Mouse (Mus musculus): Measurements from ENCODE around the gene Esrrg. TPM values are rescaled to one million over a fixed set of nuclear protein-coding genes. Genes with fewer than 3 reads are reported as not detected.

Esrrg gene
- total and polyA plus RNA-seq, 3 experiments, result not detected

DNA sequence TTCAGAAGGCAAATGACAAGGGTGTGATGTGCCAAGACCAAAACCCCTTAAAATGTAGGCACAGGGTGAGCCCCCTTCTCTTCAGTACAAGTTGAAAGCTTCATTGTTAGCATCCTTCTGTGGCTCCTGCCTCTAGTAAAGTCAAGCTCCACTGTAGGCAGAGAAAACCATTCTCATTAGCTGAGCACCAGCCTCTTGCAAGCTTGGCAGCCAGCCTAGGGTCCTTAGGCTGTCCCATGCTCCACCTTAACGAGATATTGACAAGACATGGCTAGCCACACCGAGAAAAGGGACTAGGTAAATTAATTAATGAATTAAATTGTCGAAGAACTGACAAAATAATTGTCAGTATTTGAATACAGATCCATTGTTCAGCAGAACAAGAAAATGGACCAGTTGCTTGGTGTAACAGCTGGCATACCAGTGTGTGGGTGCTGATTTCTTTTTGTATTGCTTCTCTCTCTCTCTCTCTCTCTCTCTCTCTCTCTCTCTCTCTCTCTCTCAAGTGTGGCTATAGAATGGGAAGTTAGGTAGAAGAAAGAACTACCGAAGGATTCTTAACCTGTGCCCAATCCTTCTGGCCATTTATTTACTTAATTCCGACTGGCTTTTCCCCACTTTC, 311.7 kb downstream of the Esrrg start:
- Histone ChIP-seq H3K4me1 (ENCODE audit: control insufficient read depth in 1 of 2, insufficient read depth in 2 of 2) (no peaks in the 10 kb centered on the region), H3K4me3 (replicated peaks in 1 of 3; ENCODE audit: low read depth in 2 of 3, low read length in 2 of 3, poor library complexity in 1 of 3) (no peak overlapping the region), H3K36me3 (replicated peaks in 1 of 2; ENCODE audit: control insufficient read depth in 1 of 2, insufficient read depth in 1 of 2, low read length in 1 of 2) (no peaks in the 10 kb centered on the region), H3K9me3 (replicated peaks; ENCODE audit: low read length) (peaks cover 75% of the 10 kb centered on the region), H3K9ac (ENCODE audit: insufficient read depth, low read depth) (no peak overlapping the region), H3K79me2 (replicated peaks; ENCODE audit: control insufficient read depth, extremely low read depth, insufficient read depth, poor library complexity, severe bottlenecking) (no peaks in the 10 kb centered on the region), H3K4me2 (ENCODE audit: insufficient read depth, low read depth, poor library complexity, severe bottlenecking) (no peak overlapping the region), H3K27ac (ENCODE audit: insufficient read depth, low read depth) (no peak overlapping the region), H3K27me3 (replicated peaks) (no peaks in the 10 kb centered on the region)
- DNase-seq (ENCODE audit: extremely low read depth), result no peak
- dilution Hi-C loops (cut with MboI; ENCODE audit: extremely low pct_ligation_motif_present, extremely low pct_unique_long_range_greater_than_20kb, low sequenced_read_pairs) (no loop called here), in situ Hi-C loops (cut with MboI; ENCODE audit: low pct_ligation_motif_present, low pct_unique_long_range_greater_than_20kb, low sequenced_read_pairs) (no loop called here)
- no peak for TF ChIP-seq ZMIZ1 (IDR thresholded peaks at IDR 0.05; ENCODE audit: low read depth, low read length)
- TF ChIP-seq MYC (IDR thresholded peaks at IDR 0.05; ENCODE audit: low read depth, low read length), result no peak
- no peak for TF ChIP-seq UBTF (IDR thresholded peaks at IDR 0.05; ENCODE audit: low read depth, low read length)
- no peak for TF ChIP-seq ETS1 (conservative IDR thresholded peaks at IDR 0.05; ENCODE audit: low read depth, low read length)
- TF ChIP-seq RCOR1 (conservative IDR thresholded peaks at IDR 0.05; ENCODE audit: low read depth, low read length), result no peak
- no peak for TF ChIP-seq BHLHE40 (IDR thresholded peaks at IDR 0.05; ENCODE audit: low read depth, low read length)
- TF ChIP-seq SIN3A (IDR thresholded peaks at IDR 0.05; ENCODE audit: low read length), result no peak
- TF ChIP-seq POLR2A (IDR thresholded peaks at IDR 0.05; ENCODE audit: low read depth, low read length), result no peak
- TF ChIP-seq EP300 (IDR thresholded peaks at IDR 0.05; ENCODE audit: low read length), result no peak
- TF ChIP-seq ZKSCAN1 (IDR thresholded peaks at IDR 0.05; ENCODE audit: borderline replicate concordance, low read depth, low read length), result no peak
- TF ChIP-seq JUND (conservative IDR thresholded peaks at IDR 0.05; ENCODE audit: low read depth, low read length), result no peak
- no peak for TF ChIP-seq KAT2A (IDR thresholded peaks at IDR 0.05; ENCODE audit: insufficient replicate concordance, low read length)

DNA sequence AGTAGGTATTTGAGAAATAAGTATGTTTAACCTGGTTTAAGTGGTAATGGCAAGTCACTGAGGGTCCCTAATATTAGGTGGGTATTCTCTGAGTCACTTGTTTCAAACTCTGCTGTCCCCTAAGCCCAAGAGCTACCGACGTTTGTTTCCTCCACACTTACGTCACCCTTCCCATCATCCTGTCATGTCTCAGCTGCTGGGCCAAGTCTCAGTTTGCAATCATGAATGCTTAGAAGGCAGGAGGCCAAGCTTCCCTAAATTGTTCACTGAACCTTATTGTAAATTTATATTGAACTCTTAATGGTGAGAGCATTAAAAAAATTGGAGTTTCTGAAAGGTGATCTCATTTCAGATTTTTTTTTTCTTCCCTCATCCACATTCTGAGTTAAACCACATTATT, 322.6 kb downstream of the Esrrg start:
- no peak overlapping the region for H3K4me2 ChIP-seq (ENCODE audit: insufficient read depth, low read depth, poor library complexity, severe bottlenecking)
- dilution Hi-C loops (cut with MboI; ENCODE audit: extremely low pct_ligation_motif_present, extremely low pct_unique_long_range_greater_than_20kb, low sequenced_read_pairs) (no loop called here), in situ Hi-C loops (cut with MboI; ENCODE audit: low pct_ligation_motif_present, low pct_unique_long_range_greater_than_20kb, low sequenced_read_pairs) (no loop called here)
- no peak for TF ChIP-seq TBP (conservative IDR thresholded peaks at IDR 0.05; ENCODE audit: low read depth, low read length)
- no peak for TF ChIP-seq CHD2 (IDR thresholded peaks at IDR 0.05; ENCODE audit: low read length)
- TF ChIP-seq BHLHE40 (IDR thresholded peaks at IDR 0.05; ENCODE audit: low read depth, low read length), result no peak
- no peak for TF ChIP-seq ETS1 (conservative IDR thresholded peaks at IDR 0.05; ENCODE audit: low read depth, low read length)
- H3K27ac ChIP-seq (ENCODE audit: insufficient read depth, low read depth), result no peak overlapping the region
- H3K9me3 ChIP-seq (replicated peaks; ENCODE audit: low read length), result peaks cover 62% of the 10 kb centered on the region
- no peak overlapping the region for H3K9ac ChIP-seq (ENCODE audit: insufficient read depth, low read depth)
- H3K79me2 ChIP-seq (replicated peaks; ENCODE audit: control insufficient read depth, extremely low read depth, insufficient read depth, poor library complexity, severe bottlenecking), result no peaks in the 10 kb centered on the region
- no peak overlapping the region for H3K4me3 ChIP-seq (replicated peaks in 1 of 3; ENCODE audit: low read depth in 2 of 3, low read length in 2 of 3, poor library complexity in 1 of 3)
- H3K4me1 ChIP-seq (ENCODE audit: control insufficient read depth in 1 of 2, insufficient read depth in 2 of 2), result no peaks in the 10 kb centered on the region
- no peaks in the 10 kb centered on the region for H3K36me3 ChIP-seq (replicated peaks in 1 of 2; ENCODE audit: control insufficient read depth in 1 of 2, insufficient read depth in 1 of 2, low read length in 1 of 2)
- no peaks in the 10 kb centered on the region for H3K27me3 ChIP-seq (replicated peaks)
- no peak for DNase-seq (ENCODE audit: extremely low read depth)

DNA sequence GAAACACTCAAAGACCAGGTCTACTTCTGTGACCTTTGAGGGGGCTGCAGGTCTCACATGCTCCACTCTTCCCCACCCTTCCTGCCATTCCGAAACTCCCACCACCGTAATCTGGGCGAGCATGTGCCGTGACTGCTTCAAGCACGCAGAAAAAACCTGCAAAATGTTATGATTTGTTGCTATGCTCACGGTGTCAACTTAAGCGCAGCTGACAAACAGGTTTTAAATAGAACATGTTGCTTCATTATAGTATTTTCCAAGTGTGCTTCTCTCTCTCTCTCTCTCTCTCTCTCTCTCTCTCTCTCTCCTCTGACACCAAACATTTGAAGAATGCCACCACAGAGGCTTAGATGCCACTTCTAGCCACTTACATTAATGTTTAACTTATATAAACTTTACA, 330.1 kb downstream of the Esrrg start:
- H3K4me2 ChIP-seq (ENCODE audit: insufficient read depth, low read depth, poor library complexity, severe bottlenecking), result no peak overlapping the region
- no peak overlapping the region for H3K27ac ChIP-seq (ENCODE audit: insufficient read depth, low read depth)
- no peaks in the 10 kb centered on the region for H3K36me3 ChIP-seq (replicated peaks in 1 of 2; ENCODE audit: control insufficient read depth in 1 of 2, insufficient read depth in 1 of 2, low read length in 1 of 2)
- no peak for DNase-seq (ENCODE audit: extremely low read depth)
- H3K9ac ChIP-seq (ENCODE audit: insufficient read depth, low read depth), result no peak overlapping the region
- no peaks in the 10 kb centered on the region for H3K4me1 ChIP-seq (ENCODE audit: control insufficient read depth in 1 of 2, insufficient read depth in 2 of 2)
- no peaks in the 10 kb centered on the region for H3K79me2 ChIP-seq (replicated peaks; ENCODE audit: control insufficient read depth, extremely low read depth, insufficient read depth, poor library complexity, severe bottlenecking)
- in situ Hi-C loops (cut with MboI; ENCODE audit: low pct_ligation_motif_present, low pct_unique_long_range_greater_than_20kb, low sequenced_read_pairs), result no loop called here
- peaks cover 62% of the 10 kb centered on the region for H3K9me3 ChIP-seq (replicated peaks; ENCODE audit: low read length)
- TF ChIP-seq BHLHE40 (IDR thresholded peaks at IDR 0.05; ENCODE audit: low read depth, low read length) (no peak), E2F4 (IDR thresholded peaks at IDR 0.05; ENCODE audit: insufficient replicate concordance, low read depth, low read length) (no peak), ZMIZ1 (IDR thresholded peaks at IDR 0.05; ENCODE audit: low read depth, low read length) (no peak), MYC (IDR thresholded peaks at IDR 0.05; ENCODE audit: low read depth, low read length) (no peak), USF2 (conservative IDR thresholded peaks at IDR 0.05; ENCODE audit: low read depth, low read length) (no peak), TBP (conservative IDR thresholded peaks at IDR 0.05; ENCODE audit: low read depth, low read length) (no peak), ZKSCAN1 (IDR thresholded peaks at IDR 0.05; ENCODE audit: borderline replicate concordance, low read depth, low read length) (no peak), EP300 (IDR thresholded peaks at IDR 0.05; ENCODE audit: low read length) (no peak), HCFC1 (IDR thresholded peaks at IDR 0.05; ENCODE audit: low read depth, low read length) (no peak)
- dilution Hi-C loops (cut with MboI; ENCODE audit: extremely low pct_ligation_motif_present, extremely low pct_unique_long_range_greater_than_20kb, low sequenced_read_pairs), result no loop called here
- no peak overlapping the region for H3K4me3 ChIP-seq (replicated peaks in 1 of 3; ENCODE audit: low read depth in 2 of 3, low read length in 2 of 3, poor library complexity in 1 of 3)
- no peaks in the 10 kb centered on the region for H3K27me3 ChIP-seq (replicated peaks)
